Mouse (Mus musculus): Measurements from ENCODE around the gene Kctd17. TPM values are rescaled to one million over a fixed set of nuclear protein-coding genes. Genes with fewer than 3 reads are reported as not detected.

Kctd17 gene
- polyA plus RNA-seq, 1 experiment, result 163 TPM

GRCm38 (mm10) chr15:78480111-78480510 is 51.7 kb downstream of the Kctd17 start:
- no peaks in the 10 kb centered on the region for H3K27me3 ChIP-seq (replicated peaks; ENCODE audit: control insufficient read depth, insufficient read depth, low read length)
- H3K36me3 ChIP-seq (ENCODE audit: control insufficient read depth, insufficient read depth, low read length), result no peaks in the 10 kb centered on the region
- TF ChIP-seq POLR2A (IDR thresholded peaks at IDR 0.05; ENCODE audit: low read depth, low read length) (no peak), CTCF (conservative IDR thresholded peaks at IDR 0.05; ENCODE audit: insufficient read depth, insufficient read length, low read depth, low read length) (no peak)
- no peak for DNase-seq
- no peak overlapping the region for H3K27ac ChIP-seq (ENCODE audit: insufficient read depth, low read depth, low read length)
- WGBS, result 71% methylated on average over 7 of the region's 7 CpGs
- no peaks in the 10 kb centered on the region for H3K4me1 ChIP-seq (ENCODE audit: control insufficient read depth, insufficient read depth, low read length)
- no peak overlapping the region for H3K4me3 ChIP-seq (ENCODE audit: insufficient read depth, low read depth, low read length)

GRCm38 (mm10) chr15:78480991-78481390 is 52.6 kb downstream of the Kctd17 start:
- Histone ChIP-seq H3K27ac (ENCODE audit: insufficient read depth, low read depth, low read length) (no peak overlapping the region), H3K4me3 (ENCODE audit: insufficient read depth, low read depth, low read length) (no peak overlapping the region), H3K36me3 (ENCODE audit: control insufficient read depth, insufficient read depth, low read length) (no peaks in the 10 kb centered on the region), H3K4me1 (ENCODE audit: control insufficient read depth, insufficient read depth, low read length) (no peaks in the 10 kb centered on the region), H3K27me3 (replicated peaks; ENCODE audit: control insufficient read depth, insufficient read depth, low read length) (no peaks in the 10 kb centered on the region)
- TF ChIP-seq POLR2A (IDR thresholded peaks at IDR 0.05; ENCODE audit: low read depth, low read length), result no peak
- DNase-seq, result no peak
- 58% methylated on average over 2 of the region's 2 CpGs for WGBS

- Histone ChIP-seq H3K4me3 (ENCODE audit: insufficient read depth, low read depth, low read length) (no peak overlapping the region), H3K27me3 (replicated peaks; ENCODE audit: control insufficient read depth, insufficient read depth, low read length) (no peaks in the 10 kb centered on the region), H3K4me1 (ENCODE audit: control insufficient read depth, insufficient read depth, low read length) (no peaks in the 10 kb centered on the region), H3K27ac (ENCODE audit: insufficient read depth, low read depth, low read length) (no peak overlapping the region), H3K36me3 (ENCODE audit: control insufficient read depth, insufficient read depth, low read length) (no peaks in the 10 kb centered on the region)
- whole genome bisulfite sequencing, result 54% methylated on average over 9 of the region's 9 CpGs
- TF ChIP-seq CTCF (conservative IDR thresholded peaks at IDR 0.05; ENCODE audit: insufficient read depth, insufficient read length, low read depth, low read length), result no peak
- TF ChIP-seq POLR2A (IDR thresholded peaks at IDR 0.05; ENCODE audit: low read depth, low read length), result no peak
- peak; percentile 6 for DNase-seq
Measured at GRCm38 (mm10) chr15:78481448-78482000, 53.2 kb downstream of the Kctd17 start.

GRCm38 (mm10) chr15:78482518-78482917 is 54.2 kb downstream of the Kctd17 start:
- Histone ChIP-seq H3K4me3 (ENCODE audit: insufficient read depth, low read depth, low read length) (no peak overlapping the region), H3K36me3 (ENCODE audit: control insufficient read depth, insufficient read depth, low read length) (no peaks in the 10 kb centered on the region), H3K27me3 (replicated peaks; ENCODE audit: control insufficient read depth, insufficient read depth, low read length) (no peaks in the 10 kb centered on the region), H3K27ac (ENCODE audit: insufficient read depth, low read depth, low read length) (no peak overlapping the region), H3K4me1 (ENCODE audit: control insufficient read depth, insufficient read depth, low read length) (no peaks in the 10 kb centered on the region)
- no peak for TF ChIP-seq CTCF (conservative IDR thresholded peaks at IDR 0.05; ENCODE audit: insufficient read depth, insufficient read length, low read depth, low read length)
- TF ChIP-seq POLR2A (IDR thresholded peaks at IDR 0.05; ENCODE audit: low read depth, low read length), result no peak
- WGBS, result 48% methylated on average over 3 of the region's 3 CpGs
- no peak for DNase-seq

GRCm38 (mm10) chr15:78483311-78483710 is 54.9 kb downstream of the Kctd17 start:
- Histone ChIP-seq H3K36me3 (ENCODE audit: control insufficient read depth, insufficient read depth, low read length) (no peaks in the 10 kb centered on the region), H3K4me1 (ENCODE audit: control insufficient read depth, insufficient read depth, low read length) (no peaks in the 10 kb centered on the region), H3K27me3 (replicated peaks; ENCODE audit: control insufficient read depth, insufficient read depth, low read length) (no peaks in the 10 kb centered on the region), H3K4me3 (ENCODE audit: insufficient read depth, low read depth, low read length) (no peak overlapping the region), H3K27ac (ENCODE audit: insufficient read depth, low read depth, low read length) (no peak overlapping the region)
- WGBS, result 85% methylated on average over 4 of the region's 4 CpGs
- no peak for DNase-seq
- TF ChIP-seq POLR2A (IDR thresholded peaks at IDR 0.05; ENCODE audit: low read depth, low read length) (no peak), CTCF (conservative IDR thresholded peaks at IDR 0.05; ENCODE audit: insufficient read depth, insufficient read length, low read depth, low read length) (no peak)

GRCm38 (mm10) chr15:78486564-78486963 is 58.2 kb downstream of the Kctd17 start:
- TF ChIP-seq CTCF (conservative IDR thresholded peaks at IDR 0.05; ENCODE audit: insufficient read depth, insufficient read length, low read depth, low read length) (no peak), POLR2A (IDR thresholded peaks at IDR 0.05; ENCODE audit: low read depth, low read length) (no peak)

GRCm38 (mm10) chr15:78487066-78487465 is 58.7 kb downstream of the Kctd17 start:
- WGBS, result 56% methylated on average over 4 of the region's 4 CpGs
- H3K4me1 ChIP-seq (ENCODE audit: control insufficient read depth, insufficient read depth, low read length), result no peaks in the 10 kb centered on the region
- H3K4me3 ChIP-seq (ENCODE audit: insufficient read depth, low read depth, low read length), result no peak overlapping the region
- H3K27me3 ChIP-seq (replicated peaks; ENCODE audit: control insufficient read depth, insufficient read depth, low read length), result no peaks in the 10 kb centered on the region
- no peak overlapping the region for H3K27ac ChIP-seq (ENCODE audit: insufficient read depth, low read depth, low read length)
- no peaks in the 10 kb centered on the region for H3K36me3 ChIP-seq (ENCODE audit: control insufficient read depth, insufficient read depth, low read length)
- TF ChIP-seq CTCF (conservative IDR thresholded peaks at IDR 0.05; ENCODE audit: insufficient read depth, insufficient read length, low read depth, low read length) (no peak), POLR2A (IDR thresholded peaks at IDR 0.05; ENCODE audit: low read depth, low read length) (no peak)
- DNase-seq, result no peak

More at GRCm38 (mm10) chr15:78486564-78486963, 58.2 kb downstream of the Kctd17 start:
- H3K27ac ChIP-seq (ENCODE audit: insufficient read depth, low read depth, low read length), result no peak overlapping the region
- no peaks in the 10 kb centered on the region for H3K4me1 ChIP-seq (ENCODE audit: control insufficient read depth, insufficient read depth, low read length)
- H3K36me3 ChIP-seq (ENCODE audit: control insufficient read depth, insufficient read depth, low read length), result no peaks in the 10 kb centered on the region
- no peak overlapping the region for H3K4me3 ChIP-seq (ENCODE audit: insufficient read depth, low read depth, low read length)
- no peak for DNase-seq
- WGBS, result 88% methylated on average over 1 of the region's 1 CpGs
- H3K27me3 ChIP-seq (replicated peaks; ENCODE audit: control insufficient read depth, insufficient read depth, low read length), result no peaks in the 10 kb centered on the region

Other genes with a start within 250 kb of the Kctd17 start
- 16.8 and 53.3 TPM in 2 replicates for gene Pvalb, start 222.2 kb upstream of the Kctd17 start, polyA plus RNA-seq (2012; rRNA removed)
- 2.9 and 4.8 TPM in 2 replicates for gene Ncf4, start 183.8 kb upstream of the Kctd17 start, polyA plus RNA-seq (2012; rRNA removed)
- 1.4 and 7.1 TPM in 2 replicates for gene Csf2rb2, start 122.8 kb upstream of the Kctd17 start, polyA plus RNA-seq (2012; rRNA removed)
- 3.0 and 7.3 TPM in 2 replicates for gene Csf2rb, start 102.8 kb upstream of the Kctd17 start, polyA plus RNA-seq (2012; rRNA removed)
- gene Tex33, start 32.7 kb upstream of the Kctd17 start, polyA plus RNA-seq (2012; rRNA removed), result 0.41 and 0.48 TPM in 2 replicates
- gene Tst, start 22.7 kb upstream of the Kctd17 start, polyA plus RNA-seq (2012; rRNA removed), result 151 and 161 TPM in 2 replicates
- 270 and 419 TPM in 2 replicates for gene Mpst, start 22.1 kb upstream of the Kctd17 start, polyA plus RNA-seq (2012; rRNA removed)
- 2.7 and 5.7 TPM in 2 replicates for gene Tmprss6, start 40.1 kb downstream of the Kctd17 start, polyA plus RNA-seq (2012; rRNA removed)
- gene Il2rb, start 66.7 kb downstream of the Kctd17 start, polyA plus RNA-seq (2012; rRNA removed), result 2.2 and 6.3 TPM in 2 replicates
- 14.3 and 17.0 TPM in 2 replicates for gene C1qtnf6, start 102.9 kb downstream of the Kctd17 start, polyA plus RNA-seq (2012; rRNA removed)
- gene Sstr3, start 116.1 kb downstream of the Kctd17 start, polyA plus RNA-seq (2012; rRNA removed), result 0.17 and 0.29 TPM in 2 replicates
- 32.3 and 117 TPM in 2 replicates for gene Rac2, start 144.2 kb downstream of the Kctd17 start, polyA plus RNA-seq (2012; rRNA removed)
- gene Cyth4, start 168.5 kb downstream of the Kctd17 start, polyA plus RNA-seq (2012; rRNA removed), result 10.6 and 12.1 TPM in 2 replicates

Data from kidney, adult 2 months (tissue).